Mouse (Mus musculus) olfactory bulb, adult 2 months (tissue): Measurements from ENCODE around the gene Trpv4.

ENCODE experiments used
- CTCF ChIP-seq: fragments of 200-500 bp; IDR thresholded peaks from 2 replicates; pipeline ENCODE4 v1.5.1; 2012; ENCODE audit warnings: low read depth, mild to moderate bottlenecking, low read length, moderate library complexity; ENCODE audit not compliant: insufficient read depth
- POLR2A ChIP-seq: fragments of 200-500 bp; IDR thresholded peaks from 2 replicates; pipeline ENCODE4 v1.6.1; 2012; ENCODE audit warnings: mild to moderate bottlenecking, low read depth, low read length, moderate library complexity; ENCODE audit not compliant: insufficient read depth

DNA sequence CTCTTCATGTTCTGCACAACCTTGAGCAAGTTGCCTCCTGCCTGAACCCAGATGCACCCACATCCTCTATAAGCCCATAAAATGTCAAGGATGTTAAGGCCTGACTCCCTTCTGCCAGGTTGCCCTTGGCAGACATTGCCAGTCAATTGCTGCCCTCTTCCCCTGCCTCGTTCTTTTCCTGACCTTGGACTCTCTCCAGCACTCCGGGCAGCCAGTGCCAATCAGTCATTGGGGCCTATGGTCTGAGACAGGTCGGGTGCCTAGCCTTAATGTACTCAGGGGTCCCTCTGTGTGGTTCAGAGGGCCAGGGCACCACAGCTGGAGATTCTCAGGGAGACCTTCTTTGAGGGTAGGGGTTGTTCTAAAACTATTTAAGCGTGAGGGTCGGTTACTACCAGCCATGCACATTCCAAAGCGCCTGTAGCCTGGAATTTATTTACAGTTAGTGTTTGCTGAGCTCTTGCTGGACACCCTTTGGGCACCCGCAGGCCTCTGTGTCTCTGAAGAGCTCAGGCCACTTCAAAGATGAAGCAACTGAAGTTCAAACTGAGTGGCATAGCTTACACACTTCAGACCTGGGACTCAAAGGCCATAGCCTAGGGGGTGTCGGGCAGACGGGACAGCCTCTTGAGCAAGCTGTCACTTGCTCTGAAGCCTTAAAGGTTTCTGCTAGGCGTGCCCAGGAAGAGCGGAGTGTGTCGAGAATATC, 84.1 kb downstream of the Trpv4 start:
- no peak for TF ChIP-seq CTCF
- no peak for TF ChIP-seq POLR2A
